Mouse (Mus musculus) lung, postnatal 0 days (tissue): ENCODE measurements around the gene Krtap13-1.
"Not testable (repeated sequence)": the region's sequence is repeated elsewhere in the genome, so short reads cannot be mapped to it uniquely, and the experiment has no call there.

ENCODE experiments used
- CTCF ChIP-seq: IDR thresholded peaks from 2 replicates; pipeline ENCODE4 v1.5.1; 2016; ENCODE audit warnings: antibody characterized with exemption, mild to moderate bottlenecking
- EP300 ChIP-seq: IDR thresholded peaks from 2 replicates; pipeline ENCODE4 v1.6.1; 2016; ENCODE audit warnings: antibody characterized with exemption, mild to moderate bottlenecking, control low read depth

GRCm38 (mm10) chr16:88758547-88758946, 29.9 kb downstream of the Krtap13-1 start, which contains the start of gene 2310034C09Rik:
- not testable (repeated sequence) for TF ChIP-seq CTCF, EP300
